Mouse (Mus musculus) ES-E14 (cell line): ENCODE results near the gene BC025920. TPM values are rescaled to one million over a fixed set of nuclear protein-coding genes. Genes with fewer than 3 reads are reported as not detected.
"Not testable (repeated sequence)": the region's sequence is repeated elsewhere in the genome, so short reads cannot be mapped to it uniquely, and the experiment has no call there.

ENCODE experiments used
- DNase-seq: peaks from one replicate; pipeline ENCODE4 v3.0.0-alpha.2; 2013; ENCODE audit warnings: low read depth, low spot score
- H3K27ac ChIP-seq: 2 replicates; pipeline ENCODE4 v1.5.1; 2012; ENCODE audit warnings: low read depth, mild to moderate bottlenecking, low read length, moderate library complexity, mixed read lengths; ENCODE audit not compliant: poor library complexity, insufficient read depth, severe bottlenecking
- H3K36me3 ChIP-seq: 2 replicates; pipeline ENCODE4 v1.6.1; 2012; ENCODE audit warnings: mild to moderate bottlenecking, low read length, moderate library complexity, mixed read lengths; ENCODE audit not compliant: control insufficient read depth, poor library complexity, insufficient read depth, severe bottlenecking
- H3K4me1 ChIP-seq, 2 experiments: fragments of 150-350 bp in 1 of 2; sonication (generic) in 1 of 2; 2 replicates each; pipeline ENCODE4 v1.6.1; 2012; ENCODE audit warnings: low read length in 2 of 2, mild to moderate bottlenecking in 1 of 2, mixed read lengths in 1 of 2; ENCODE audit not compliant: control insufficient read depth in 2 of 2, insufficient read depth in 2 of 2, poor library complexity in 1 of 2
- H3K4me3 ChIP-seq, 2 experiments: fragments of 150-350 bp in 1 of 2; sonication (generic) in 1 of 2; 2 replicates each; pipeline ENCODE4 v1.5.1; 2012; ENCODE audit warnings: low read length in 2 of 2, low read depth in 1 of 2, mild to moderate bottlenecking in 1 of 2, mixed read lengths in 1 of 2; ENCODE audit not compliant: insufficient read depth in 1 of 2, poor library complexity in 1 of 2, severe bottlenecking in 1 of 2
- H3K9ac ChIP-seq: 2 replicates; pipeline ENCODE4 v1.6.1; 2012; ENCODE audit warnings: low read depth, mild to moderate bottlenecking, low read length, mixed read lengths; ENCODE audit not compliant: poor library complexity, insufficient read depth, severe bottlenecking
- H3K9me3 ChIP-seq: fragments of 150-350 bp; sonication (generic); 2 replicates; pipeline ENCODE4 v1.6.1; 2012; ENCODE audit warnings: low read depth, mild to moderate bottlenecking, low read length; ENCODE audit not compliant: control insufficient read depth, insufficient read depth
- CHD2 ChIP-seq: IDR thresholded peaks from 2 replicates; pipeline ENCODE4 v1.6.1; 2014; ENCODE audit warnings: mild to moderate bottlenecking, low read depth, low read length, inconsistent platforms
- HCFC1 ChIP-seq: IDR thresholded peaks from 2 replicates; pipeline ENCODE4 v1.6.1; 2012; ENCODE audit warnings: low read length, inconsistent platforms, borderline replicate concordance; ENCODE audit not compliant: insufficient read depth
- MAFK ChIP-seq: IDR thresholded peaks from 2 replicates; pipeline ENCODE4 v1.6.1; 2014; ENCODE audit warnings: mild to moderate bottlenecking, low read depth, low read length, inconsistent platforms; ENCODE audit not compliant: insufficient read depth
- ZC3H11A ChIP-seq: IDR thresholded peaks from 2 replicates; pipeline ENCODE4 v1.6.1; 2012; ENCODE audit warnings: low read depth, mild to moderate bottlenecking, inconsistent platforms, low read length, borderline replicate concordance
- ZNF384 ChIP-seq: IDR thresholded peaks from 2 replicates; pipeline ENCODE4 v1.6.1; 2012; ENCODE audit warnings: low read depth, low read length, inconsistent platforms
- in situ Hi-C, 2 experiments: fragments of 600-800 bp; cut with MboI; formaldehyde crosslinking; loops; one replicate each; pipeline ENCODE4 v1.15.1; 2025; ENCODE audit warnings: low sequenced_read_pairs in 2 of 2, inconsistent platforms in 1 of 2; ENCODE audit not compliant: unreplicated experiment in 2 of 2
- total RNA-seq: library from RNA; depleted of rRNA; stranded (reverse); fragments of 300-350 nt; gene quantifications from 2 replicates; pipeline ENCODE4 v1.2.3, GENCODE M21; 2012; rRNA removed

BC025920 gene
- total RNA-seq, 1 experiment, result 2.5 TPM

DNA sequence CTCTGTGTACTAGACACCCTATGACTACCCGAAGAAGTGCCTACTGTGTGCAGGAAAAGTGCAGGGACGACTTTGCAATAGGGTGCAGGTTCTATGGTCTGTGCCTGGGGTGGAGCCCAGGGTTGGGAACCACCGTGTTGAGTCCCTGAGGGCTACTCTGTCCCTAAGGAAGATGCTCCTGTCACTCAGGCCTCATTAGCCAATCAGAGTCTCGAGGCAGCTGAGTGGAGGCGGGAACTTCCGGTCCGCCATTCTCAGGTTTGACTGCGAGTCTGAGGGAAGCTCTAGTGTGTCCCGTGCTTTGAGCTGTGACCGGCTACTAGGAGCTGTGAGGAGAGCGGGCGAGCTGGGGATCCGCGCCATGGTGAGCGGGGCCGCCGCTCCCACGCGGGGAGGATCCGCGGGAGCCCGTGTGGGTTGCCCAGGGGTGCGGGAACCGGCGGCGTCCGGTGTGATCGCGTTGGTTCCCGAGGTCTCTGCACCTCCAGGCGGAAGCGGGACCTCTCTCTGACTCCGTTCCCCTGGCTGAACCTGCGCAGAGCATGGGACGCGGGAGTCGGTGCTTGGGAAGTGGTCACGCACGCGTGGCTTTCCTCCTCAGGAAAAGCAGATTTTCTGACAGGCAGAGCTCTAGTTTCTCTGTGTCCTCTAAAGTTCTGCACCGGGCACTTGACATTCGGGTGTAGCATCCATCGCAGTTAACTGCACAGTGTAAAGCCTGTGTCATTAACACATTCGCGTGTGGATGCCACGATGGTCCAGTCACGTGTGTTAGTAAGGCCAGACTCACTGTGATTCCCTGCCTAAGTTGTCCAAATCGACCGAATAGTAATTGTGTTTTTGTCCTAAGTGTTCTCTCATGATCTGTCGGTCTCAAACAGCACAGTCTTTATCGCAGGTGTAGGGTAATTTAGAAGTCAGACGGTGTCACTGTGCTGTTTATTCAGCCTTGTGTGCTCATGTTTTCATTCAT is 43.0 kb downstream of the BC025920 start, which contains the start of gene Gm10778:
TSS of gene Gm10778 (plus strand) at position 257 of the 973 bp plus-strand sequence.
- peak; percentile 85 for TF ChIP-seq CHD2
- in situ Hi-C loops, H3K36me3 ChIP-seq, H3K9me3 ChIP-seq: not testable (repeated sequence)
- Histone ChIP-seq H3K9ac (peak within 1 kb of the TSS; percentile 92), H3K4me1 (peaks cover 3 to 12% of the 10 kb centered on the region in 2 experiments; a peak in 3 of 4 replicates), H3K27ac (peak within 1 kb of the TSS; percentile 58; the same call in 1 of the 2 replicates), H3K4me3 (peak within 1 kb of the TSS; percentile 75 to 83)
- peak; percentile 95 for DNase-seq

DNA sequence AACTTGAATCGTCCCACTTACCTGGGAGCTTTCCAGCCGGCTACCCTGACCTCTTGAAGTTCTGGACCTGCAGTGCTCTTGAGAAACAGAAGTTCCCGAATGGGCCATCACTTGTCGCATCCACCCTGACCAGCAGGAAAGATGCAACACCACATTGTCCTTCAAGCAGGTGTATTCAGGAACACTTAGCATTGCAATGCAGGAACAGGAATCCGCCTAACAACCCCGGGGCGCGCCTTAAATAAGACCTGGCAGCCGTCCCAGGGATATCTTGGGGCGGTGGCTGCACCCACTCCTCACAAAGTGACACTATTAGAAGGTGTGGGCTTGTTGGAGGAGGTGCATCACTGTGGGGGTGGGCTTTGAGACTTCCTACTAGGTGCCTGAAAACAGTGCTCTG is 49.1 kb downstream of the BC025920 start:
- in situ Hi-C loops, result no loop called here
- TF ChIP-seq HCFC1 (no peak), CHD2 (no peak), ZC3H11A (no peak), MAFK (no peak), ZNF384 (no peak)
- Histone ChIP-seq H3K36me3 (peaks cover 6% of the 10 kb centered on the region), H3K27ac (no peak overlapping the region), H3K9ac (no peak overlapping the region), H3K9me3 (peaks cover 5% of the 10 kb centered on the region; the same call in 1 of the 2 replicates), H3K4me3 (no peak overlapping the region), H3K4me1 (peaks cover 3 to 7% of the 10 kb centered on the region in 2 experiments)
- peak; percentile 49 for DNase-seq

DNA sequence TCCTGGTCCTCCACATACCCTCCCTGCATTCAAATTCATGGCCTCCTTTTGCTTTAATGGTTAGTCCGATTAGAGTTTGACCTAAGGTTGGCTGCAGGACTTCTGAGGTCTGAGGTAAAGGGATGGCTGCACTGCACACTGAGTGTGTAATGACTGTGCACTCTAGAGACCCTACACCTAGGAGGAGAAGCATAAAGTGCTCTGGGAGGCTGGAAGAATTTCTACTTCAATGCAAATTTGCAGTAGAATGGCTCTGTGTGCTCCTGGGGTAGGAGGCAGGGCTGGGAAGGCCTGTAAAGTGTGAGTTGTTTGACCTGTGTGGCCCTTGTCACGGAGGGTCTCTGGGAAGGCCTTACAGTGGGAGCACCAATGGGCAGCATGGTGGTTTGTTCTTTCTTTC is 50.1 kb downstream of the BC025920 start:
- no peak overlapping the region for H3K4me3 ChIP-seq
- H3K36me3 ChIP-seq, result peaks cover 6% of the 10 kb centered on the region
- no peak overlapping the region; the same call in 1 of the 2 replicates for H3K27ac ChIP-seq
- peaks cover 3 to 5% of the 10 kb centered on the region in 2 experiments; a peak in 3 of 4 replicates for H3K4me1 ChIP-seq
- in situ Hi-C loops, result no loop called here
- no peak overlapping the region for H3K9ac ChIP-seq
- peaks cover 5% of the 10 kb centered on the region; the same call in 1 of the 2 replicates for H3K9me3 ChIP-seq
- TF ChIP-seq ZC3H11A (no peak), ZNF384 (no peak), MAFK (no peak), CHD2 (no peak), HCFC1 (no peak)
- DNase-seq, result no peak

Other genes starting within 250 kb of the BC025920 start
- gene Mfsd12, start 248.8 kb upstream of the BC025920 start, total RNA-seq, result 28.7 and 46.1 TPM in 2 replicates
- gene 4930404N11Rik, start 240.5 kb upstream of the BC025920 start, total RNA-seq, result 9.4 and 19.1 TPM in 2 replicates
- gene Fzr1, start 227.8 kb upstream of the BC025920 start, total RNA-seq, result 63.0 and 94.5 TPM in 2 replicates
- 168 and 183 TPM in 2 replicates for gene Dohh, start 221.8 kb upstream of the BC025920 start, total RNA-seq
- 1.1 and 1.8 TPM in 2 replicates for gene Gm48551, start 221.8 kb upstream of the BC025920 start, total RNA-seq
- 2.5 and 2.7 TPM in 2 replicates for gene Gm48552, start 217.3 kb upstream of the BC025920 start, total RNA-seq
- gene Smim24, start 213.2 kb upstream of the BC025920 start, total RNA-seq, result 1.7 TPM in 2 replicates
- gene Nfic, start 150.6 kb upstream of the BC025920 start, total RNA-seq, result 4.9 and 6.3 TPM in 2 replicates
- gene Celf5, start 123.6 kb upstream of the BC025920 start, total RNA-seq, result 5.0 and 8.2 TPM in 2 replicates
- gene Ncln, start 109.9 kb upstream of the BC025920 start, total RNA-seq, result 254 and 393 TPM in 2 replicates
- gene S1pr4, start 106.1 kb upstream of the BC025920 start, total RNA-seq, result 0.94 and 1.9 TPM in 2 replicates
- 11.8 and 16.6 TPM in 2 replicates for gene Gna15, start 82.0 kb upstream of the BC025920 start, total RNA-seq
- gene Gna11, start 61.1 kb upstream of the BC025920 start, total RNA-seq, result 52.1 and 53.4 TPM in 2 replicates
- gene Aes, start 46.8 kb upstream of the BC025920 start, total RNA-seq, result 102 and 145 TPM in 2 replicates
- gene Tle2, start 31.7 kb upstream of the BC025920 start, total RNA-seq, result 2.4 and 2.6 TPM in 2 replicates
- 17.7 and 22.0 TPM in 2 replicates for gene Tle6, start 5.2 kb upstream of the BC025920 start, total RNA-seq
- 14.5 and 16.7 TPM in 2 replicates for gene Sirt6, start 21.5 kb downstream of the BC025920 start, total RNA-seq
- 14.4 and 18.6 TPM in 2 replicates for gene Ankrd24, start 22.3 kb downstream of the BC025920 start, total RNA-seq
- gene Gm10778, start 42.8 kb downstream of the BC025920 start, total RNA-seq, result 5.3 and 5.5 TPM in 2 replicates
- 6.1 and 7.3 TPM in 2 replicates for gene Zfp433, start 98.6 kb downstream of the BC025920 start, total RNA-seq
- gene Gm3055, start 164.9 kb downstream of the BC025920 start, total RNA-seq, result 7.0 and 10.1 TPM in 2 replicates
- 1.6 and 2.6 TPM in 2 replicates for gene Gm4767, start 205.9 kb downstream of the BC025920 start, total RNA-seq